Mouse (Mus musculus): ENCODE measurements at regions not wholly inside any gene's neighbourhood (a gene's known extent, or its start where the extent isn't known, plus 50 kb on each side); places are given as distances from the start of the nearest gene placed in this dataset.
A peak's percentile ranks its signal among the peaks of the same experiment; 100 is the strongest.
"Not testable (repeated sequence)": the region's sequence is repeated elsewhere in the genome, so short reads cannot be mapped to it uniquely, and the experiment has no call there.

GRCm38 (mm10) chr3:53792541-53792940, 52.3 kb upstream of the Gm10985 start:
- no peak for DNase-seq (ENCODE audit: low spot score)

GRCm38 (mm10) chr3:53789706-53790105, 55.2 kb upstream of the Gm10985 start:
- DNase-seq (ENCODE audit: low spot score) = no peak

GRCm38 (mm10) chr3:53785201-53785600, 59.7 kb upstream of the Gm10985 start:
- DNase-seq (ENCODE audit: low spot score) = no peak

GRCm38 (mm10) chr3:53776668-53777067, 68.2 kb upstream of the Gm10985 start:
- no peak for DNase-seq (ENCODE audit: low spot score)

- DNase-seq (ENCODE audit: low spot score) = no peak
Measured at GRCm38 (mm10) chr3:53767601-53768000, 77.3 kb upstream of the Gm10985 start.

GRCm38 (mm10) chr3:53763981-53764380, 80.9 kb upstream of the Gm10985 start:
- DNase-seq (ENCODE audit: low spot score) = no peak

GRCm38 (mm10) chr3:53761514-53762075, 83.3 kb upstream of the Gm10985 start:
- DNase-seq (ENCODE audit: low spot score) = peak; percentile 68

- no peak for DNase-seq (ENCODE audit: low spot score)
Measured at GRCm38 (mm10) chr3:53756115-53756853, 88.6 kb upstream of the Gm10985 start.

- no peak for DNase-seq (ENCODE audit: low spot score)
Measured at GRCm38 (mm10) chr3:53737161-53737560, 80.0 kb upstream of the Frem2 start.

GRCm38 (mm10) chr3:53735607-53736006, 78.5 kb upstream of the Frem2 start:
- not testable (repeated sequence) for DNase-seq (ENCODE audit: low spot score)

- DNase-seq (ENCODE audit: low spot score) = peak; percentile 73
Measured at GRCm38 (mm10) chr3:53735147-53735546, 78.0 kb upstream of the Frem2 start.

- peak; percentile 35 for DNase-seq (ENCODE audit: low spot score)
Measured at GRCm38 (mm10) chr3:53730440-53730839, 73.3 kb upstream of the Frem2 start.

- peak; percentile 76 for DNase-seq (ENCODE audit: low spot score)
Measured at GRCm38 (mm10) chr3:53729810-53730209, 72.7 kb upstream of the Frem2 start.

GRCm38 (mm10) chr3:53729131-53729530, 72.0 kb upstream of the Frem2 start:
- DNase-seq (ENCODE audit: low spot score) = no peak

GRCm38 (mm10) chr3:53727737-53728136, 70.6 kb upstream of the Frem2 start:
- DNase-seq (ENCODE audit: low spot score) = no peak

- DNase-seq (ENCODE audit: low spot score) = no peak
Measured at GRCm38 (mm10) chr3:53707101-53707500, 49.9 kb upstream of the Frem2 start.
